Mouse (Mus musculus): ENCODE data around the gene Ell2. TPM values are rescaled to one million over a fixed set of nuclear protein-coding genes. Genes with fewer than 3 reads are reported as not detected.
A peak's percentile ranks its signal among the peaks of the same experiment; 100 is the strongest.

The Ell2 gene
- total and polyA plus RNA-seq, 2 experiments from 2014 or later = 1.7 to 1.8 TPM

DNA sequence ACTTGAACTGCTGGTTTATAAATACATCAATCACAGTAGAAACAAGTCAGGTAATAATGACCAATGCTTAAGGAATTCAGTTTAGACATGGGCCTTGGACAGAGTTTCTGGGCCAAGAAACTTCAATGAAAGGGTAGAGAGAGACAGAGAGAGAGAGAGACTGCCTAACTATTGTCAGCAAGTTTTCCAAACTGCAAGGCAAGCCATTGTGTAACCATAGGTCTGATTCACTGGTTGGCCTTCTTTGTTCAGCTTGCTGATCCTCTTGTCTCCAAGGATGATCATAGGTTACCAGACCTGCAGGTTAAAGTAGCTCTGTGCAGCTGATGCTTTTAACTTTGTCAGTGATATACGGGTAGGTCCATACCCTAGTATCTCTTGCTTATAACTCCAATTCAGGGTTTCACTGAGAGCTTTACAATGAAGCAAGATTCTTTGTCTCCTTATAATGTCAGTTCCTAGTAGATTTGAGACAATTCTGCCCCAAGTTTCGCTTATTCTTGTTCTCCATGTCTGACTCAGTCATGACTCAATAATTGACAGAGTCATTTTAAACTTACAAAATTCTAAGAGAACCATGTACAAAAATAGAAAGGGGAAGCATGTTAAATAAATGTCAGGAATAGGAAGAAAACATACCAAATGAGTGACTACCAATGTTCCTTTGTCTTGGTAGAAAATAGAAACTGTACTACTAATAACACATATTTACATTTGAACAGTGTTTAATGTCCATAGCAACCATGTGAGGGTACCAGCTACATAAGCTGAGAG is 82.7 kb downstream of the Ell2 start:
- ATAC-seq (no peak), DNase-seq (no peak)
- Histone ChIP-seq H3K9me3 (ENCODE audit: low read length) (no peaks in the 10 kb centered on the region), H3K4me2 (ENCODE audit: low read depth) (no peak overlapping the region), H3K27ac (ENCODE audit: low read depth, low read length) (no peak overlapping the region), H3K36me3 (ENCODE audit: insufficient read depth) (no peaks in the 10 kb centered on the region), H3K4me3 (ENCODE audit: low read depth, low read length) (no peak overlapping the region), H3K9ac (no peak overlapping the region), H3K4me1 (ENCODE audit: insufficient read depth) (no peaks in the 10 kb centered on the region), H3K27me3 (ENCODE audit: insufficient read depth, low read length) (no peaks in the 10 kb centered on the region)
- no peak for TF ChIP-seq CTCF (IDR thresholded peaks at IDR 0.05; ENCODE audit: low read depth)
- WGBS = 89% methylated on average over 2 of the region's 2 CpGs

DNA sequence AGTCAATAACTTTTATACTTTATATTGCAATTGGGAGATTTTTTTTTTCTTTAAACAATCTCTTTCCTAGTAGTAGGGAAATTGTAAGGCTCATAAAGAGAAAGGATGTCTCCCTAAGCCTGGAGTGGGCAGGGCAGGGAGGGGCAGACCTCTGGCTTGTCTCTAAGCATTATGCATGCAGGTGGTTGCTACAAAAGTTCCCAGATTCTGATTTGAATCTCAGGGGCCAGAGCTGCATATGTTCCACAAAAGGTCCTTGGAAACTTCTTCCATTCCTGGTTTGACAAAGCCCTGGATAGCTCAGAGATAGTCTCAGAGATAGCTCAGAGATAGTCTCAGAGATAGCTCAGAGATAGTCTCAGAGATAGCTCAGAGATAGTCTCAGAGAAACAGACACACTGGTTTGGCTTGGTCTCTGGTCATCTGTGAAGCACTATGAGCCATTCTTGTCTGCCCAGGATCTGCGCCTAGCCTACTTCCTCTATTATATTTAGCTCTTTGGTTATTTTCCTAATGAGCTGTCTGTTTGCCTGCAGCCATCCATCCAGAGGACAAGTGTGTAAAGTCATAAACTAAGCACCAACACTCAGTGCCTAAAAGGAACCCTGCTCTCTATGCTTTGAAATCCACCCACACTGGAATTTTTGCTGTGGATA is 84.1 kb downstream of the Ell2 start:
- no peak for TF ChIP-seq CTCF (IDR thresholded peaks at IDR 0.05; ENCODE audit: low read depth)
- no peak for ATAC-seq

DNA sequence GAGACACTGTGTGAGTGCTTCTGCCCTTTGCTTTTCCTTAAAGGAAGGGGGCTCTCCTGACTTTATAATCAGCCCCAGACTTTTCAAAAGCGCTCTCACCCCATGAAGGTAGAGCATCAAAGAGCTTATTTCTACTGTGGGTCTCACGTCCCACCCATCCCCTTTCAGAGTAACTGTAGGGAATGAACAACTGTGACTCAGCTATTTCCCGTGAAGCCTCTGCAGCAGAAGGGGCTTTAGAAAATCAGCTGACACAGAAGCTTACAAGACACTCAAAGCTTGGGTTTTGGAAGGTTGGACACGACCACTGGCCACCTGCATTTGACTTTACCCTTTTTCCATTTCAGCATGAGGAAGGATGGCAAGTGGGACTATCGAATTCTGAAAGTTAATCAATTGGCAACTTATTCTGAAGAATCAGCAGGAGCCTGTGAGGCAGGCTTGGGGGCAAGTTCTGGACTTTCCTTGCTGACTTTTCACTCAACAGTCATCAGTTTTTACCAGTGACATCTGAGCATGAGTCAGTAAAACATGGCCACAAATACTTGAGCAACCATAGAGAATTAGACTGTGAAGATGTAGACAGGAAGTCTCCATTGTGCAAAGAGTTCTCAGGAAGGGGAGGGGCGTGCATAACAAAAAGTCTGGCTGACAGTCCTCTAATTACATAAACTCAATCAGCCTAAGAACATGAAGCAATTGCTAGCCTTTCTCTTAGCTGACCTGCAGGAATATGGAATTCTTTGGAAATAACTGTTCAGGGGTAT is 87.5 kb downstream of the Ell2 start:
- no peak for DNase-seq
- no peak overlapping the region for H3K4me2 ChIP-seq (ENCODE audit: low read depth)

More for the DNA sequence above, 84.1 kb downstream of the Ell2 start:
- WGBS = 79% methylated on average over 1 of the region's 1 CpGs
- no peak overlapping the region for H3K4me2 ChIP-seq (ENCODE audit: low read depth)
- no peak for DNase-seq
- H3K4me1 ChIP-seq (ENCODE audit: insufficient read depth) = no peaks in the 10 kb centered on the region
- no peaks in the 10 kb centered on the region for H3K27me3 ChIP-seq (ENCODE audit: insufficient read depth, low read length)
- no peak overlapping the region for H3K27ac ChIP-seq (ENCODE audit: low read depth, low read length)
- no peaks in the 10 kb centered on the region for H3K36me3 ChIP-seq (ENCODE audit: insufficient read depth)
- H3K9ac ChIP-seq = no peak overlapping the region
- H3K9me3 ChIP-seq (ENCODE audit: low read length) = no peaks in the 10 kb centered on the region
- H3K4me3 ChIP-seq (ENCODE audit: low read depth, low read length) = no peak overlapping the region

DNA sequence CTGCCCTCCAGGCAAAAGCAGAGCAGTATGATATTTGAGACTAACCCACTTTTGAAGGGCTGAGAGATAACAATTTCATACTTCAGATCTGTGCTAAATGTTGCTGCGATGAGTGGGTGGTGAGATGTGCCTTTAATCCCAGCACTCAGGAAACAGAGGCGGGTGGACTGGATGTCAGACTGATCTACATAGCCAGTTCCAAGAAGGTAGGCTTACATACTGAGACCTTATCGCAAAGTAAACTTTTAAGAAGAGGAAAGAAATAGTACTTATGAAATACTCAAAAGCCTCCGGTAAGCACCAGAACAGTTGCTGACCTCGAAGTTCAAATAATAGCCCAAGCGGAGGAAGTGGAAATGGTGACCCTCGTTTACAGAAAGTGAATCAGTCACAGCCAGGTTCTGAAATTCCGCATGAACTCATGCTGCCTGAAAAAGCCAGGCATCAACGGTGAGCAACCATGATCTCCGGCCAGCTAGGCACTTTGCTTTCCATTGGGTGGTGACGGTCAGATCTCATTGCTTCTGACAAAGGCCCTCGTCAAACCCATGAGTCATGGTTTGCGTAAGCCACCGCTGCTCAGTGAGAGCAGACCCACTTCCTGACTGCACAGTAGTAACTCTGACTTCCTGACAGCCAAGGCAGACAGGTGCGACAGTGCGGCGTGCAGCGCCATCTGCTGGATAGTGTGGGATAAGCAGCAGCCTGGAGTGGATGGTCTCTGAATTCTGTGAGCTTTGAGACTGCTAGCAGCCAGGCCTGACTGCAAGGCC is 91.0 kb downstream of the Ell2 start:
- peak; percentile 93 for DNase-seq
- peak; percentile 99 for ATAC-seq
- Histone ChIP-seq H3K27ac (ENCODE audit: low read depth, low read length) (no peak overlapping the region), H3K27me3 (ENCODE audit: insufficient read depth, low read length) (no peaks in the 10 kb centered on the region), H3K4me3 (ENCODE audit: low read depth, low read length) (peak overlapping the region; percentile 18), H3K4me1 (ENCODE audit: insufficient read depth) (no peaks in the 10 kb centered on the region), H3K4me2 (ENCODE audit: low read depth) (peak overlapping the region; percentile 47), H3K9ac (no peak overlapping the region), H3K9me3 (ENCODE audit: low read length) (no peaks in the 10 kb centered on the region), H3K36me3 (ENCODE audit: insufficient read depth) (no peaks in the 10 kb centered on the region)
- TF ChIP-seq CTCF (IDR thresholded peaks at IDR 0.05; ENCODE audit: low read depth) = peak; percentile 100
- 32% methylated on average over 18 of the region's 18 CpGs for WGBS

More for the DNA sequence above, 87.5 kb downstream of the Ell2 start:
- no peaks in the 10 kb centered on the region for H3K27me3 ChIP-seq (ENCODE audit: insufficient read depth, low read length)
- no peak overlapping the region for H3K27ac ChIP-seq (ENCODE audit: low read depth, low read length)
- H3K36me3 ChIP-seq (ENCODE audit: insufficient read depth) = no peaks in the 10 kb centered on the region
- TF ChIP-seq CTCF (IDR thresholded peaks at IDR 0.05; ENCODE audit: low read depth) = no peak
- H3K9me3 ChIP-seq (ENCODE audit: low read length) = no peaks in the 10 kb centered on the region
- H3K4me1 ChIP-seq (ENCODE audit: insufficient read depth) = no peaks in the 10 kb centered on the region
- no peak overlapping the region for H3K4me3 ChIP-seq (ENCODE audit: low read depth, low read length)
- no peak overlapping the region for H3K9ac ChIP-seq
- ATAC-seq = no peak
- 65% methylated on average over 6 of the region's 6 CpGs for WGBS

DNA sequence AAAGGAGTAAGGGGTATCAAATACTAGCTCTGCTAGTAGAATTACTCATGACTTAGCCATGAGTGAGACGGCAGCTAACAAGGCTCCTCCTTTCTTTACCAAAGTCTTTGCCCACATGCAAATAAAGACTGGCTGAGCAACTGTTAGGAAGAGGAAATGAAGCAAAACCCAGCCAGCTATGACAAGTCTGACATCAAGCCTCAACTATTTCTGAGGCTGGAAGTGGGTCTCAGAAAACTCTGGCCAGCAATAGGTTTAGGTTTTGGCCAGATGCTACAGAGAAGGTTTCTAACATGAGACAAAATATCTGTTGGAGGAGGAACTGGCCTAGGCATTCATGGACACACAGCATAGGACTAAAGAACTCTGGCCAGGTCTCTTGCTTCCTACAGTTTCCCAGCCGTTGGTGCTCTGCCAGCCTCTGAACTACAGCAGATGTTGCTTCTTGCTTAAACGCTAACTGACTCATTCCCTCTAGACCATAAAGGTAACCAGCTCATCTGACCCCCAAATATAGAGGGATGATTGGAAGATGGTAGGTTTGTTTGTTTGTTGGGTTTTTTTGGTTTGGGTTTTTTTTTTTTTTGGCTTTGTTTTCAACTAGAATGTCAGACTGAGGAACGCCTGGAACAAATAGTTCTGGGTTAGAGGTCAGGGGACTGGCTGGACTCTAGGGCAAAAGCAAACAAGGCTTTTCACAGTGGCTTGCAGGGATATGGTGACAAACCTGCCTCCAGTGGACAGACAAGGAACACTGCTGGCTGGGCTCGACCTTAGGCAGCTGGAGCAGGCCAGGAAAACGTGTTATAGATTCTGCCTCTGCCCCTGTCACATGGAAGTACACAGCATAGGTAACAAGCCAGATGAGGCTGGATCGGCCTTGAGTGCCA is 92.1 kb downstream of the Ell2 start:
- WGBS = 82% methylated on average over 7 of the region's 7 CpGs
- H3K9ac ChIP-seq = no peak overlapping the region

DNA sequence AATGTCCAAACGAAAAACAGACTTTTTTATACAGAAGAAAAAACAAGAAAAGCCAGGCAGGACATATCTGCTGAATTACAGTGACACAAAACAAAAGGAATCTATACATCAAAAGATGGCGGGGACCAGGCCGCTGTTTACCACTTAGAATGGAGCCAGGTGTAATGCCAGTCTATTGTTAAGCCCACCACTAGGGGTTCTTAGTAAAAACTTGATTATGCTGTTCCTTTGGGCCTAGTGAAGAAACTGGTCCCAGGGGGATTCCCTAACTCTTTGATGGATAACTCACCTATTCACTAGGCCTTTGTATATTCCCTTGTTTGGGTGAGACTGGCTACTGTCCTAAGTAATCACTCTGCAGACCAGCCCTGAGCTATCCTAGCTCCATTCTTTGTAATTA is 92.9 kb downstream of the Ell2 start:
- no peak overlapping the region for H3K4me3 ChIP-seq (ENCODE audit: low read depth, low read length)
- TF ChIP-seq CTCF (IDR thresholded peaks at IDR 0.05; ENCODE audit: low read depth) = no peak
- ATAC-seq (no peak), DNase-seq (no peak)
- no peak overlapping the region for H3K9ac ChIP-seq
- no peak overlapping the region for H3K27ac ChIP-seq (ENCODE audit: low read depth, low read length)
- H3K36me3 ChIP-seq (ENCODE audit: insufficient read depth) = no peaks in the 10 kb centered on the region
- H3K9me3 ChIP-seq (ENCODE audit: low read length) = no peaks in the 10 kb centered on the region
- no peaks in the 10 kb centered on the region for H3K27me3 ChIP-seq (ENCODE audit: insufficient read depth, low read length)
- H3K4me2 ChIP-seq (ENCODE audit: low read depth) = no peak overlapping the region
- no peaks in the 10 kb centered on the region for H3K4me1 ChIP-seq (ENCODE audit: insufficient read depth)
- WGBS = 88% methylated on average over 3 of the region's 3 CpGs

More for the DNA sequence above, 92.1 kb downstream of the Ell2 start:
- no peaks in the 10 kb centered on the region for H3K36me3 ChIP-seq (ENCODE audit: insufficient read depth)
- H3K4me3 ChIP-seq (ENCODE audit: low read depth, low read length) = no peak overlapping the region
- no peaks in the 10 kb centered on the region for H3K9me3 ChIP-seq (ENCODE audit: low read length)
- DNase-seq (no peak), ATAC-seq (no peak)
- TF ChIP-seq CTCF (IDR thresholded peaks at IDR 0.05; ENCODE audit: low read depth) = no peak
- no peaks in the 10 kb centered on the region for H3K4me1 ChIP-seq (ENCODE audit: insufficient read depth)
- no peaks in the 10 kb centered on the region for H3K27me3 ChIP-seq (ENCODE audit: insufficient read depth, low read length)
- no peak overlapping the region for H3K27ac ChIP-seq (ENCODE audit: low read depth, low read length)
- H3K4me2 ChIP-seq (ENCODE audit: low read depth) = no peak overlapping the region
